Mouse (Mus musculus) thymus, adult 2 months (tissue): ENCODE measurements at regions not wholly inside any gene's neighbourhood (a gene's known extent, or its start where the extent isn't known, plus 50 kb on each side); places are given as distances from the start of the nearest gene placed in this dataset.

Experiments used
- DNase-seq: peaks from one replicate; pipeline ENCODE4 v3.0.0; 2021
- H3K27ac ChIP-seq: fragments of 200-500 bp; 2 replicates; pipeline ENCODE4 v1.5.1; 2012; ENCODE audit warnings: low read length, control low read depth; ENCODE audit not compliant: control insufficient read depth, insufficient read depth
- H3K27me3 ChIP-seq: fragments of 200-500 bp; 2 replicates; pipeline ENCODE4 v1.6.1; 2012; ENCODE audit warnings: mild to moderate bottlenecking, low read length, moderate library complexity, mixed read lengths; ENCODE audit not compliant: control insufficient read depth, insufficient read depth
- H3K36me3 ChIP-seq: fragments of 200-500 bp; 2 replicates; pipeline ENCODE4 v1.6.1; 2012; ENCODE audit warnings: mild to moderate bottlenecking, low read length, moderate library complexity; ENCODE audit not compliant: control insufficient read depth, insufficient read depth
- H3K4me1 ChIP-seq: fragments of 200-500 bp; replicated peaks from 2 replicates; pipeline ENCODE4 v1.6.1; 2012; ENCODE audit warnings: low read length; ENCODE audit not compliant: control insufficient read depth, insufficient read depth
- H3K4me3 ChIP-seq: fragments of 200-500 bp; 2 replicates; pipeline ENCODE4 v1.5.1; 2012; ENCODE audit warnings: mild to moderate bottlenecking, low read length, control low read depth, moderate library complexity; ENCODE audit not compliant: control insufficient read depth, insufficient read depth
- CTCF ChIP-seq: fragments of 200-500 bp; IDR thresholded peaks from 2 replicates; pipeline ENCODE4 v1.5.1; 2012; ENCODE audit warnings: mild to moderate bottlenecking, control low read depth, low read length, moderate library complexity, borderline replicate concordance; ENCODE audit not compliant: control insufficient read depth, poor library complexity, insufficient read depth; ENCODE audit errors: extremely low read depth
- POLR2A ChIP-seq: fragments of 200-500 bp; IDR thresholded peaks from 2 replicates; pipeline ENCODE4 v1.6.1; 2012; ENCODE audit warnings: mild to moderate bottlenecking, low read length, control low read depth, moderate library complexity; ENCODE audit not compliant: control insufficient read depth, poor library complexity, insufficient read depth; ENCODE audit errors: extremely low read depth
- WGBS: fragments of 180-500 bp; shearing (Covaris S2); methylation state at CpG from one replicate; pipeline ENCODE4 v1.1.7; 2018; 5-methylcytosine and 5-hydroxymethylcytosine counted together

- no peaks in the 10 kb centered on the region for H3K27me3 ChIP-seq
- no peaks in the 10 kb centered on the region for H3K4me1 ChIP-seq
- DNase-seq: no peak
- WGBS: 96% methylated on average over 2 of the region's 2 CpGs
- no peak overlapping the region for H3K4me3 ChIP-seq
- H3K27ac ChIP-seq: no peak overlapping the region
- TF ChIP-seq POLR2A (no peak), CTCF (no peak)
- H3K36me3 ChIP-seq: no peaks in the 10 kb centered on the region
These were observed 103.8 kb downstream of the Gm10260 start for GRCm38 (mm10) chr13:97656618-97657017.

DNA sequence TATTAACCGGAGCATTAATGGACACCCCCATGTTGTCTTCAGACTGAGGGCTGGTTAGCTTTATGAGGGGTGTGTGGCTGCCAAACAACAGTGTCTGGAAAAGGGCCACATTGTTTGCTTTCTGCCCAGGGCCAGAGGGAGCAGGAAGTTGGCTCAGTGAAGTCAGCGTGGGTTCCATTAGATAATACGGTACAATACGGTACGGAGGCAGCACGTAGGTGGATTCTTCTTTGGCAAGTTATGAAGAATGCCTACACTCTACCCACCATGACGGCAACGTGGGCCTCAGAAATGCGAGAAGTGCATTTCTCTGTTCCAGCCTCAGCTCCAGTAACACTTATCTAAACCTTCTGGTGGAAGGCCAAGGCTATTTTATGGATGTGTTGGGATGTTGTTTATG lies 108.2 kb downstream of the Gm10260 start:
- no peak for DNase-seq
- no peaks in the 10 kb centered on the region for H3K27me3 ChIP-seq
- WGBS: 97% methylated on average over 9 of the region's 9 CpGs
- TF ChIP-seq CTCF: no peak
- no peak for TF ChIP-seq POLR2A
- no peak overlapping the region for H3K4me3 ChIP-seq
- no peak overlapping the region for H3K27ac ChIP-seq
- no peaks in the 10 kb centered on the region for H3K36me3 ChIP-seq
- H3K4me1 ChIP-seq: no peaks in the 10 kb centered on the region

DNA sequence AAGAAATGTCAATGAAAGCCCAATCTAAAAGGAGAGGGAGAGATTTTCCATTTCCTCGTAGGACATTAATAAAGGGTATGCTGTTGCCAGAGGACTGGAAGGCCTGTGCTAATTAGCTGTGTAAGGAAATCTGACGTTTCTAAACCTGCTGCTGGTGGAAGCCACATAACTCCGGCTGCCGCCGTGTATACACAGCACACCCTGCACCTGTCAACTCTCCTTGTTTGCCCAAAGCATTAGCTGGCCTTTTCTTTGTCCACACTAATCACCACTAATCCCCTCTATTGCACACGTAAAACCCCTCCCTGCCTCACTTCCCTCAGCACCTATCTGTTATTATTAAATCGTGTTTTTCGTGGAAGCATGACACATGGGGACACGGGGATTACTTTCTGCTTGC lies 108.7 kb downstream of the Gm10260 start:
- Histone ChIP-seq H3K4me3 (no peak overlapping the region), H3K4me1 (no peaks in the 10 kb centered on the region), H3K36me3 (no peaks in the 10 kb centered on the region), H3K27ac (no peak overlapping the region), H3K27me3 (no peaks in the 10 kb centered on the region)
- DNase-seq: no peak
- TF ChIP-seq CTCF (no peak), POLR2A (no peak)
- 96% methylated on average over 9 of the region's 9 CpGs for WGBS

DNA sequence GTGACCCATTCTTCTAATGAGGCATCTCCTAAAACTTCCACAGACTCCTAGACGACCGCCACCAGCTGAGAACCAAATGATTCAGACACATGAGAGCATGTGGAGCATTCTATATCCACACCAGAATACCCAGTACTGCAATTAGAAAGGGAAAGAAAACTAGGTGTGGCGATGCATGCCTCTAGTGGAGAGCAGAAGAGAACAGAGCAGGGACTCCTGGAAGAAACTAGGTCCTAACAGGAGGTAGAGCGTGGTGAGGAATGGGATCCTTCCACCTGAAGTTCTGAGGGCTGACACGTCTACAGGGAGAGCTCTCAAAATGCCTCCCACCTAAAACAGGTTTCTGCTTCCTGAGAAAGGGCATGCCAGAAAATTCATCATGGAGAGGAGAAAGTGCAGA lies 109.3 kb downstream of the Gm10260 start:
- WGBS: 95% methylated on average over 5 of the region's 5 CpGs

GRCm38 (mm10) chr13:97650191-97650590 lies 110.2 kb downstream of the Gm10260 start:
- H3K27me3 ChIP-seq: no peaks in the 10 kb centered on the region
- no peak for DNase-seq
- no peak for TF ChIP-seq CTCF
- no peak for TF ChIP-seq POLR2A
- H3K4me3 ChIP-seq: no peak overlapping the region
- 0 out of 2 replicates have a peak, but pooled peaks cover 3% of the 10 kb centered on the region for H3K4me1 ChIP-seq
- 94% methylated on average over 2 of the region's 2 CpGs for WGBS
- H3K36me3 ChIP-seq: no peaks in the 10 kb centered on the region
- H3K27ac ChIP-seq: no peak overlapping the region

More for the DNA sequence above, 109.3 kb downstream of the Gm10260 start:
- H3K27me3 ChIP-seq: no peaks in the 10 kb centered on the region
- H3K27ac ChIP-seq: no peak overlapping the region
- no peak for DNase-seq
- H3K36me3 ChIP-seq: no peaks in the 10 kb centered on the region
- TF ChIP-seq CTCF (no peak), POLR2A (no peak)
- no peaks in the 10 kb centered on the region for H3K4me1 ChIP-seq
- H3K4me3 ChIP-seq: no peak overlapping the region

DNA sequence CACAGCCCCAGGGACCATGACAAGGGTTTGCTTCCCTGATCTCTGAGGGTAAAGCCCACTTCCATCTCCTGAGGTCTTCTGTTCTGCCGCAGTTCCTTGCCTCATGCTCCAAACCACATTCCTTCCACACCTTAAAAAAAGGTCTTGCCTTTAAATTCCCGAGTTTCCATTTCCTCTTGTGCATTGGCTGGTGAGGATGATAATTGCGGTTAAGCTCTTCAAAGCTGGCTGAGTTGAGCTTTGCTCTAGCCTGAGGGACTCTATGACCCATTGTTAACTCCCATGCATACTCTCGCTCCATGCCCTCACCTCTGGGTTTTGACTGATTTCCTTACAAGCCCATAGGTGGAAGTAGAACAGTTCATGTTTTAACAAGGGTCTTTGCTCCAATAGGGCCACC lies 112.9 kb downstream of the Gm10260 start:
- Histone ChIP-seq H3K36me3 (no peaks in the 10 kb centered on the region), H3K27ac (no peak overlapping the region)
- 94% methylated on average over 4 of the region's 4 CpGs for WGBS

DNA sequence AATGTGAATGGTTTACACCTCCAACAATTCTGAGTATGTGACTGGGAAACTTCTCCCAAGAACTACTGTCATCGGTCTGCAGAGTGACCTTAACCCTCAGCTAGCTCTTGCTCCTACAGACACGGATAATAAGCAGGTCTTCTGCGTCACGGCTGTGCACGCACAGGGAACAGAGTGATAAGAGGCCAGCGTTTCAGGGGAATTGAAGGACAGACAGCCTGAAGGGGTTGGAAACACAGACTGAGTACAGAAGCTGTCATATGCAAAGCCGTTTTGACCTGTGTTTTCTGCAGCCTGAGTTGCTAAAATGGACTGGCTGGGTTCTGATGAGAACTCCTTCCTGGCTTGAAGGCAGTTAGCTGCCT lies 114.4 kb downstream of the Gm10260 start:
- DNase-seq: no peak
- H3K4me1 ChIP-seq: peaks cover 5% of the 10 kb centered on the region
- H3K36me3 ChIP-seq: no peaks in the 10 kb centered on the region
- 93% methylated on average over 7 of the region's 7 CpGs for WGBS
- H3K4me3 ChIP-seq: no peak overlapping the region
- no peaks in the 10 kb centered on the region for H3K27me3 ChIP-seq
- H3K27ac ChIP-seq: no peak overlapping the region
- TF ChIP-seq POLR2A (no peak), CTCF (no peak)

More for the DNA sequence above, 112.9 kb downstream of the Gm10260 start:
- Histone ChIP-seq H3K4me1 (peaks cover 5% of the 10 kb centered on the region), H3K27me3 (no peaks in the 10 kb centered on the region), H3K4me3 (no peak overlapping the region)
- TF ChIP-seq POLR2A: no peak
- no peak for TF ChIP-seq CTCF
- no peak for DNase-seq
